Mouse (Mus musculus) embryonic fibroblast, embryonic 13.5 days (primary cell): ENCODE data around the gene Resp18.
A peak's percentile ranks its signal among the peaks of the same experiment; 100 is the strongest.

Source experiments
- CTCF ChIP-seq: IDR thresholded peaks from 2 replicates; pipeline ENCODE4 v1.5.1; 2011; ENCODE audit warnings: mild to moderate bottlenecking, control low read depth, low read length, moderate library complexity, borderline replicate concordance; ENCODE audit not compliant: insufficient read depth
- POLR2A ChIP-seq: IDR thresholded peaks from 2 replicates; pipeline ENCODE4 v1.6.1; 2011; ENCODE audit warnings: low read depth, mild to moderate bottlenecking, control low read depth, low read length, moderate library complexity

DNA sequence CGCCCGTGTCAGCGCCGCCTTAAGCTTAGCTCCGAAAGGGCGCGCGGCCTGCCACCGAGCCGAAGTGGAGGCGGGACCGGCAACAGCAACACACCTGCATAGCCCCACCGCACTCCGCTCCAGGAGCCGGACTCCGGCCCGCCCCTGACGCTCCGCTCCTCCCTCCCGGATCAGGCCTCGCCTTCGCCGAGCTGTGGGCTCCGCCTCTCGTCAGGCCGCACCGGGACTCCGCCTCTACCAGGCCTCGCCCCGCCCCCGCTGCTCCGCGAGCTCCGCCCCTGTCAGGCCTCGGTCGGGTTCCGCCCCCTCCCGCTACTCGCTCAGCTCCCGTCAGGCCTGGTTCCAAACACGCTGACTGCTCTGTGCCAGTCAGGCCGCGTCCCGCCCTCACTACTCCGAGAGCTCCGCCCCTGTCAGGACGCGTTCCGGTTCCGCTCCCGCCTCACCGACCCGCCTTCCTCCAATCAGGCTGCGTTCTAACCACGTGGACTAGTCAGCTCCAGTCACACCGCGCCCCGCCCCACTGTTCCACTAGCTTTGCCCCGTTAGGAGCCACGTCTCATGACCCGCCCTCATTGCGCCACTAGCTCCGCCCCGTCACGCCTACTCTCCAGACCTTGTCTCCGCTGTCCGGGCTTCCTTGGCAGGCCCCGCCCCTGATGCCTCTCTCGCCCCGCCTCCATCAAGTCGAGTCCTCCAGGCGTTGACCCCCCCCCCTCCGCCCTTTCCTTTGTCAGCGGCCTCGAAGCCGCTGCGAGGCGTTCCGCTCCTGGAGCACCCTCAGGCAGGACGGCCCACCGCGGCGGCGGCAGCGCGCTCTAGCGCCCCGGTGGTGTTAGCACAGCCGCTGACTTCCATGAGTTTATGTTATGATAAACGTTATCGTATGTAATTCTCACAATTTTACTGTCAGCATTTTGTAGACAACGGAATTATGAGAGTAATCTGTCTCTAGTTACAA, 39.3 kb upstream of the Resp18 start, which contains the start of gene Dnpep:
- TF ChIP-seq CTCF (peak; percentile 53; the same call in 1 of the 2 replicates), POLR2A (peak; percentile 52; the same call in 1 of the 2 replicates)
